Mouse (Mus musculus): ENCODE measurements around the gene Dlx6. TPM values are rescaled to one million over a fixed set of nuclear protein-coding genes. Genes with fewer than 3 reads are reported as not detected.

Gene Dlx6
- polyA plus RNA-seq (2015; fragmentation: Nextera tagmentation; extraction: Ambion mirVana): not detected in 2 replicates

GRCm38 (mm10) chr6:6863160-6863870, at the start of gene Dlx6:
Gene Dlx6 (plus strand): TSS chr6:6863334.
- peak within 1 kb of the TSS; percentile 35 for H3K4me3 ChIP-seq
- H3K4me2 ChIP-seq: peak within 1 kb of the TSS; percentile 72
- ATAC-seq (ENCODE audit: borderline replicate concordance, extremely low read depth, low FRiP score, low TSS enrichment): peak; percentile 61
- H3K27ac ChIP-seq: no peak within 1 kb of the TSS
- no peaks in the 10 kb centered on the region for H3K36me3 ChIP-seq
- H3K9me3 ChIP-seq: no peaks in the 10 kb centered on the region
- under 1% methylated on average over 40 of the region's 52 CpGs for WGBS
- H3K9ac ChIP-seq: no peak within 1 kb of the TSS
- H3K4me1 ChIP-seq: peaks cover 20% of the 10 kb centered on the region
- H3K27me3 ChIP-seq: peaks cover 92% of the 10 kb centered on the region

DNA sequence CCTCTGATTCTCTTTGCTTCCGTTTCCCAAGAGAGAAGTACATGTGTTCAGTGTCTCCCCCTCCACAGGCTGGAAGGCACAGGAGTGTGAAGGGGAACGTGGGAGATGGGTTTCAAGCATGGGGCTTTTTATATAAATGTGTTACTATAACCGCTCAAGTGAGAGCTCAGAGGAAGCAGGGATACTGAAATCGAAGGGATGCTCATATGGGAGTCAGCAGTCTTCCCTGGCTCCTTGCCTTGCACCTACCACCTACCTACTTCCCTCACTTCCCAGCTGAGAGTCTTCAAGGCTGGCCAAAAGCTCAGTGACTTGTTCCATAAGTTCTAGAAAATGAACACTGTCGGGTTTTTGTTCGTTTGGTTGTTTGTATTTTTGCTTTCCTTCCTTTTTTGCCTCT, 46.3 kb upstream of the Dlx6 start:
- no peak for ATAC-seq (ENCODE audit: borderline replicate concordance, extremely low read depth, low FRiP score, low TSS enrichment)
- Histone ChIP-seq H3K27me3 (no peaks in the 10 kb centered on the region), H3K36me3 (no peaks in the 10 kb centered on the region), H3K27ac (no peak overlapping the region), H3K9me3 (no peaks in the 10 kb centered on the region), H3K4me1 (no peaks in the 10 kb centered on the region), H3K9ac (no peak overlapping the region), H3K4me3 (no peak overlapping the region), H3K4me2 (no peak overlapping the region)
- 69% methylated on average over 6 of the region's 6 CpGs for WGBS

GRCm38 (mm10) chr6:6818036-6818788, 44.9 kb upstream of the Dlx6 start:
- no peak for ATAC-seq (ENCODE audit: borderline replicate concordance, extremely low read depth, low FRiP score, low TSS enrichment)
- H3K36me3 ChIP-seq: no peaks in the 10 kb centered on the region
- no peaks in the 10 kb centered on the region for H3K9me3 ChIP-seq
- H3K27ac ChIP-seq: no peak overlapping the region
- 41% methylated on average over 9 of the region's 9 CpGs for WGBS
- no peaks in the 10 kb centered on the region for H3K4me1 ChIP-seq
- no peak overlapping the region for H3K4me2 ChIP-seq
- no peaks in the 10 kb centered on the region for H3K27me3 ChIP-seq
- H3K9ac ChIP-seq: no peak overlapping the region
- no peak overlapping the region for H3K4me3 ChIP-seq

GRCm38 (mm10) chr6:6819134-6819533, 44.0 kb upstream of the Dlx6 start:
- no peaks in the 10 kb centered on the region for H3K36me3 ChIP-seq
- no peak overlapping the region for H3K4me3 ChIP-seq
- WGBS: 27% methylated on average over 7 of the region's 7 CpGs
- no peaks in the 10 kb centered on the region for H3K27me3 ChIP-seq
- H3K27ac ChIP-seq: no peak overlapping the region
- no peaks in the 10 kb centered on the region for H3K4me1 ChIP-seq
- H3K4me2 ChIP-seq: no peak overlapping the region
- no peaks in the 10 kb centered on the region for H3K9me3 ChIP-seq
- H3K9ac ChIP-seq: no peak overlapping the region
- ATAC-seq (ENCODE audit: borderline replicate concordance, extremely low read depth, low FRiP score, low TSS enrichment): no peak

DNA sequence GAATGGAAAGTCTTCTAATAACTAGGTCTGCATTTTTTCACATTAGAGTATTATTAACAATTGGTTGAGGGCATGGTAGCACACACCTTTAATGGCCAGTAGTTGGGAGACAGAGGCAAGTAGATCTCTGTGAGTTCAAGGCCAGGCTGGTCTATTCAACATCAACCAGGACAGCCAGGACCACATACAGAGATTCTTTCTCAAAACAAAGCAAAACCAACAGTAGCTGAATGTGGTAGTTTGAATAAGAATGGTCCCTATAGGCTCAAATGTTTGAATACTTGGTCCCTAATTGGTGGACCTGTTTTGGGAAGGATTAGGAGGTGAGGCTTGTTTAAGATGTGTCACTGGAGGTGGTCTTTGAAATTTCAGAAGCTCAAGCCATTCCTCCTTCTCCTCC, 37.8 kb upstream of the Dlx6 start:
- Histone ChIP-seq H3K36me3 (no peaks in the 10 kb centered on the region), H3K9me3 (no peaks in the 10 kb centered on the region), H3K27ac (no peak overlapping the region), H3K4me1 (no peaks in the 10 kb centered on the region), H3K4me2 (no peak overlapping the region), H3K4me3 (no peak overlapping the region), H3K9ac (no peak overlapping the region), H3K27me3 (no peaks in the 10 kb centered on the region)
- ATAC-seq (ENCODE audit: borderline replicate concordance, extremely low read depth, low FRiP score, low TSS enrichment): no peak

DNA sequence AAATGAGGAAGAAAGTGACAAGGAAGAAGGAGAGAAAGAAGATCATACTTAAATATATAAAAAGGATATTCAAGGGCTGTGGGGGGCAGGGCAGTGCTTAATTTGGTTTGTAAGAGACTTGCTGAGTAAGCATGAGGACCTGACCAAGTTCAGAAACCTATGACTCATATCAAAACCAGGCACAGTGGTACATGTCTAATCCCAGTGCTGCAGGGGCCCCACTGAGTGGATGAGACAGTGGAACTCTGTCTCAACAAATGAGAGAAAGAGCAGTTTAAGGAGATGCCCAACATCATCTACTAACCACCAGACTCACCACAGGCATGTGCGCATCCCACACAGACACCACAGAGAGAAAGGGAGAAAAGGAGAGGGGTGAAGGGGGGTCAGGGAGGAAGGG, 36.3 kb upstream of the Dlx6 start:
- H3K4me2 ChIP-seq: no peak overlapping the region
- 88% methylated on average over 1 of the region's 1 CpGs for WGBS
- no peaks in the 10 kb centered on the region for H3K9me3 ChIP-seq
- no peaks in the 10 kb centered on the region for H3K36me3 ChIP-seq
- no peak for ATAC-seq (ENCODE audit: borderline replicate concordance, extremely low read depth, low FRiP score, low TSS enrichment)
- H3K27ac ChIP-seq: no peak overlapping the region
- H3K27me3 ChIP-seq: no peaks in the 10 kb centered on the region
- H3K4me1 ChIP-seq: no peaks in the 10 kb centered on the region
- no peak overlapping the region for H3K4me3 ChIP-seq
- H3K9ac ChIP-seq: no peak overlapping the region

GRCm38 (mm10) chr6:6830446-6830845, 32.7 kb upstream of the Dlx6 start:
- whole genome bisulfite sequencing: 52% methylated on average over 7 of the region's 7 CpGs
- no peak for ATAC-seq (ENCODE audit: borderline replicate concordance, extremely low read depth, low FRiP score, low TSS enrichment)
- H3K36me3 ChIP-seq: no peaks in the 10 kb centered on the region
- H3K4me3 ChIP-seq: no peak overlapping the region
- H3K27ac ChIP-seq: no peak overlapping the region
- H3K9me3 ChIP-seq: no peaks in the 10 kb centered on the region
- no peaks in the 10 kb centered on the region for H3K27me3 ChIP-seq
- H3K4me1 ChIP-seq: no peaks in the 10 kb centered on the region
- H3K9ac ChIP-seq: no peak overlapping the region
- no peak overlapping the region for H3K4me2 ChIP-seq

GRCm38 (mm10) chr6:6833301-6833700, 29.8 kb upstream of the Dlx6 start:
- 86% methylated on average over 3 of the region's 3 CpGs for WGBS
- Histone ChIP-seq H3K4me1 (no peaks in the 10 kb centered on the region), H3K27me3 (no peaks in the 10 kb centered on the region), H3K4me2 (no peak overlapping the region), H3K9me3 (no peaks in the 10 kb centered on the region), H3K36me3 (no peaks in the 10 kb centered on the region), H3K9ac (no peak overlapping the region), H3K4me3 (no peak overlapping the region), H3K27ac (no peak overlapping the region)
- no peak for ATAC-seq (ENCODE audit: borderline replicate concordance, extremely low read depth, low FRiP score, low TSS enrichment)

GRCm38 (mm10) chr6:6848541-6848940, 14.6 kb upstream of the Dlx6 start:
- H3K27ac ChIP-seq: no peak overlapping the region
- ATAC-seq (ENCODE audit: borderline replicate concordance, extremely low read depth, low FRiP score, low TSS enrichment): no peak
- WGBS: 14% methylated on average over 4 of the region's 4 CpGs
- H3K4me2 ChIP-seq: no peak overlapping the region
- H3K4me1 ChIP-seq: no peaks in the 10 kb centered on the region
- no peak overlapping the region for H3K4me3 ChIP-seq
- H3K9ac ChIP-seq: no peak overlapping the region
- H3K9me3 ChIP-seq: no peaks in the 10 kb centered on the region
- no peaks in the 10 kb centered on the region for H3K36me3 ChIP-seq
- peaks cover 88% of the 10 kb centered on the region for H3K27me3 ChIP-seq

DNA sequence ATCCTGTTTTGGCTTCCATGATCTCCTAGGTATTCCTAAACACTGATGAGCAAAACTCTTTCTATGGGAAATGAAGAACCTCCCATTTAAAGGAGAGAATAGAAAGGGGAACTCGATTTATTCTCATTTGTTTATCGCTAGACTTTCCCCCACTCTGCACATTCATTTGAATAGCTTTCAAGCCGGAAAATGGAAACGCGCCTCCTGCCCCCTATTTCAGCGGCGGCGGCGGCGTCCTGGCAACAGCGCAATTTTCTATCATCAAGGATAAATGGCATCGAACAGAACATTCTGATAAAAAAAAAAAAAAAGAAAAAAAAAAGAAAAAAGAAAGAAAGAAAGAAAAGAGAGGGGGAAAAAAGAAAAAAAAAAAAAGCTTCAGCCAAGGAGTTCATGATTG, 13.4 kb upstream of the Dlx6 start:
- H3K9ac ChIP-seq: no peak overlapping the region
- no peaks in the 10 kb centered on the region for H3K4me1 ChIP-seq
- H3K4me2 ChIP-seq: no peak overlapping the region
- no peak for ATAC-seq (ENCODE audit: borderline replicate concordance, extremely low read depth, low FRiP score, low TSS enrichment)
- WGBS: 2% methylated on average over 12 of the region's 12 CpGs
- H3K9me3 ChIP-seq: no peaks in the 10 kb centered on the region
- H3K27ac ChIP-seq: no peak overlapping the region
- H3K36me3 ChIP-seq: no peaks in the 10 kb centered on the region
- H3K4me3 ChIP-seq: no peak overlapping the region
- peaks cover 88% of the 10 kb centered on the region for H3K27me3 ChIP-seq

GRCm38 (mm10) chr6:6850324-6851060, 12.6 kb upstream of the Dlx6 start:
- peaks cover 88% of the 10 kb centered on the region for H3K27me3 ChIP-seq
- 3% methylated on average over 26 of the region's 26 CpGs for WGBS
- no peak overlapping the region for H3K9ac ChIP-seq
- no peaks in the 10 kb centered on the region for H3K36me3 ChIP-seq
- H3K4me1 ChIP-seq: no peaks in the 10 kb centered on the region
- H3K9me3 ChIP-seq: no peaks in the 10 kb centered on the region
- no peak overlapping the region for H3K4me2 ChIP-seq
- ATAC-seq (ENCODE audit: borderline replicate concordance, extremely low read depth, low FRiP score, low TSS enrichment): no peak
- H3K27ac ChIP-seq: no peak overlapping the region
- no peak overlapping the region for H3K4me3 ChIP-seq

GRCm38 (mm10) chr6:6851166-6851565, 12.0 kb upstream of the Dlx6 start:
- ATAC-seq (ENCODE audit: borderline replicate concordance, extremely low read depth, low FRiP score, low TSS enrichment): no peak
- Histone ChIP-seq H3K4me2 (no peak overlapping the region), H3K9ac (no peak overlapping the region), H3K9me3 (no peaks in the 10 kb centered on the region), H3K4me3 (no peak overlapping the region), H3K4me1 (no peaks in the 10 kb centered on the region), H3K36me3 (no peaks in the 10 kb centered on the region), H3K27me3 (peaks cover 93% of the 10 kb centered on the region), H3K27ac (no peak overlapping the region)
- 4% methylated on average over 10 of the region's 10 CpGs for WGBS
